Mouse (Mus musculus) MEL (cell line): ENCODE data around the gene Prkag1.

Source experiments
- CTCF ChIP-seq, 3 experiments: IDR thresholded peaks in 2 of 3; conservative IDR thresholded peaks in 1 of 3; 2 replicates each; pipeline ENCODE4 v1.5.1; 2011 to 2012; ENCODE audit warnings: low read length in 3 of 3, low read depth in 2 of 3, mild to moderate bottlenecking in 2 of 3, improper control_type of control experiment in 1 of 3, inconsistent platforms in 1 of 3, mixed read lengths in 1 of 3, moderate library complexity in 1 of 3; ENCODE audit not compliant: control insufficient read depth in 1 of 3, insufficient read depth in 1 of 3, poor library complexity in 1 of 3, severe bottlenecking in 1 of 3
- E2F4 ChIP-seq: IDR thresholded peaks from 2 replicates; pipeline ENCODE4 v1.6.1; 2011; ENCODE audit warnings: low read depth, low read length, improper control_type of control experiment, borderline replicate concordance
- GATA1 ChIP-seq: IDR thresholded peaks from 2 replicates; pipeline ENCODE4 v1.6.1; 2011; ENCODE audit warnings: low read depth, low read length, improper control_type of control experiment
- MAFK ChIP-seq: IDR thresholded peaks from 2 replicates; pipeline ENCODE4 v1.6.1; 2011; ENCODE audit warnings: low read depth, mild to moderate bottlenecking, low read length, improper control_type of control experiment, borderline replicate concordance
- MAX ChIP-seq: IDR thresholded peaks from 2 replicates; pipeline ENCODE4 v1.6.1; 2011; ENCODE audit warnings: low read length, improper control_type of control experiment
- MYB ChIP-seq: IDR thresholded peaks from 2 replicates; pipeline ENCODE4 v1.6.1; 2011; ENCODE audit warnings: mild to moderate bottlenecking, low read depth, low read length, improper control_type of control experiment
- POLR2AphosphoS2 ChIP-seq: IDR thresholded peaks from 2 replicates; pipeline ENCODE4 v1.6.1; 2011; ENCODE audit warnings: low read length, improper control_type of control experiment
- SIN3A ChIP-seq: IDR thresholded peaks from 2 replicates; pipeline ENCODE4 v1.6.1; 2012; ENCODE audit warnings: low read length, improper control_type of control experiment, inconsistent platforms
- TCF12 ChIP-seq: IDR thresholded peaks from 2 replicates; pipeline ENCODE4 v1.6.1; 2014; ENCODE audit warnings: low read depth, mild to moderate bottlenecking, inconsistent platforms, low read length, improper control_type of control experiment, moderate library complexity
- USF1 ChIP-seq: IDR thresholded peaks from 2 replicates; pipeline ENCODE4 v1.6.1; 2014; ENCODE audit warnings: low read depth, mild to moderate bottlenecking, inconsistent platforms, low read length, improper control_type of control experiment, moderate library complexity
- ZNF384 ChIP-seq: IDR thresholded peaks from 2 replicates; pipeline ENCODE4 v1.6.1; 2012; ENCODE audit warnings: low read depth, mild to moderate bottlenecking, inconsistent platforms, low read length, improper control_type of control experiment

- TF ChIP-seq SIN3A (no peak), CTCF (IDR thresholded peaks at IDR 0.05 in 2 of 3, conservative IDR thresholded peaks at IDR 0.05 in 1 of 3; ENCODE audit: control insufficient read depth in 1 of 3, insufficient read depth in 1 of 3, low read depth in 2 of 3, low read length in 3 of 3, poor library complexity in 1 of 3, severe bottlenecking in 1 of 3) (no peak), E2F4 (no peak), GATA1 (no peak), MYB (no peak), POLR2AphosphoS2 (no peak), USF1 (no peak), MAX (no peak), TCF12 (no peak), MAFK (no peak), ZNF384 (no peak)
Observed at GRCm38 (mm10) chr15:98797835-98798492, 33.4 kb downstream of the Prkag1 start.
